Mouse (Mus musculus) cerebellum, adult 9-10 months (tissue): ENCODE results near the gene Ireb2.
"Not testable (repeated sequence)": the region's sequence is repeated elsewhere in the genome, so short reads cannot be mapped to it uniquely, and the experiment has no call there.

Experiments used
- DNase-seq: peaks from one replicate; pipeline ENCODE4 v3.0.0; 2022

Ireb2 gene

GRCm38 (mm10) chr9:54863363-54864281, at the start of gene Ireb2:
Gene Ireb2 (plus strand): TSS chr9:54863789.
- peak; percentile 98 for DNase-seq

GRCm38 (mm10) chr9:54816508-54817201, 46.9 kb upstream of the Ireb2 start:
- no peak for DNase-seq

DNA sequence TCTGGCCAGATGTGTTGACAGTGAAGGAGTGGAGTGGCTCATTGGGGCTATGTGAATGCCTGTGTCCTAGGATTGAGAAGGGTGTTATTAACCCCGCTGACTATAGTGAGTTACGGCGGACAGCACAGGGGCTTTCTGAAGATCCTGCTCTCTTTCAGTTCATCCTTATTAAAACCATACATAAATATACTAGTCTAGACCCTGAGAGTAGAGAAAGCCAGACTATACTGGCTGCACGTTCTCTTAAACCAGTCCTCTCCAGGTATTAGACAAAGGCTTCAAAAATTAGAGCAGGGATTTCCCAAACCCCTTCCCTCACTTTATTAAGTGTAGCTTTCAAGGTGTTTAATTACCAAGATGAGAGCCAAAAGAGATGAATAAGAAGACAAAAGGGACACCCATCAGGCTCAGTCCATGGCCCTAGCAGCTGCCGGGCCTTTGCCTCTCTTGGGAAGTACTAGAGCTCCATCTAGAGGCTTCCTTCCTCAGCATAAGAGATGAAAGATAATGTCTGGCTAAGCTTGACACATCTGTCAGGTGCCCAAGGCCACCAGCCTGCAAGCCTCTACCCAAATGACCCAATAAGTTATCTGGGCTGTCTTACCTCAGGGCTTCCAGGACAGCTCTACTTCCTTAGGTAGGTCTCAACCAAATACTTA, 42.0 kb upstream of the Ireb2 start:
- peak; percentile 31 for DNase-seq

DNA sequence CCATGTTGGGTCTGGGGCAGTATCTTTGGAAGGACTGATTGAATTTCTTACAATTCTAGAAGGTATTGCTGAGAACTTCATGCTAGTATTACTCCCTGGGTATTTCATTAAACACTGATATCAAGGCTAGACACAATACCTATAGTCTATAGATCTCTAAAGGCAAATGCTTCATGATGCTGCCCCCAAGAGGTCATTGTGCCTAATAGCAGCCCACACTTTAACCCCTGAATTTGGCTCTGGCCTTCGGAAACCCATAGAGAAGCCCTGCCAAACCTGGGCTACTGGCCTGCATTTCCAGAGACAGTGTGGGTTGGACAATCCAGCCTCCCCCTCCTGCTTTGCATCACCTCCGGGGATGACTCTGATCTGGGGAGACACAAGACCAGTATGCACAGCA, 33.8 kb upstream of the Ireb2 start:
- peak; percentile 1 for DNase-seq

GRCm38 (mm10) chr9:54830624-54831023, 33.0 kb upstream of the Ireb2 start:
- DNase-seq: peak; percentile 10

DNA sequence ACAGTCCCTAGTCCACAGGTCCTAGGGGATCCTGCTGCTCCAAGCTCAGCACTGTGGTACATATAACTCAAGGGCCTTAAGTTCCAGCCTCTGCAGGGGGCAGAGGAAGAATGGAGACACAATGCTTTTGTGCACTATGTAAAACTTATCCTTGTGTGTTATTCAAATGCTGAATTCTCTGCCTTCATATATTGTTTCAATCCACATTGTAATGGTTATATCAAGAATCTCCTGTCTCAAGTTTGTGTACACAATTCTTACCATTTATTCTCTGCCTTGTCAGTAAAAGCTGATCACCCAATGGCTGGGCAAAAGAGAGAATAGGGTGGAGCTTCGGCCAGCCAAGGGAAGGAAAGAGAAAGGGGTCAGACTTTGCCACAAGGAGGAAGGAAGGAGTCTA, 29.8 kb upstream of the Ireb2 start:
- no peak for DNase-seq

DNA sequence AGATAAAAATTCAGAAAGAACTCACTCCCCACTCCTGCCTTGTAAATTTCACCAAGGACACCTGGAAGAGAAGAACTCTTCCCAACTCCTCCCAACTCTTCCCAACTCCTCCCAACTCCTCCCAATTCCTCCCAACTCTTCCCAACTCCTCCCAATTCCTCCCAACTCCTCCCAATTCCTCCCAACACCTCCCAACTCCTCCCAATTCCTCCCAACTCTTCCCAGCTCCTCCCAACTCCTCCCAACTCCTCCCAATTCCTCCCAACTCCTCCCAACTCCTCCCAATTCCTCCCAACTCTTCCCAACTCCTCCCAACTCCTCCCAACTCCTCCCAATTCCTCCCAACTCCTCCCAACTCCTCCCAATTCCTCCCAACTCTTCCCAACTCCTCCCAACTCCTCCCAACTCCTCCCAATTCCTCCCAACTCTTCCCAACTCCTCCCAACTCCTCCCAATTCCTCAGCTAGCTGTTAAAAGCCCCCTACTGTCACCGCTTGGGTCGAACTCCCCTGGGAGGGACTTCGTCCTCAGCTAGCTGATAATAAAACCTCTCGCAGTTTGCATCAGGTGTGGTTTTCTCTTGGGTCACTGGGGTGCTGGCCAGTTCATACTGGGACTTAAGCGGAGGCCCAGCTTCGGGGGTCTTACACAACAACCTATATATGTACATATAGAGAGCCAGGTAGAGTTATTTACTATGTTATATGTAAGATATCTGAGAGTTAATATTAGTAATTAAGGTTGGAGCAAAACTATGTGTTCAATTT, 27.5 kb upstream of the Ireb2 start:
- DNase-seq: not testable (repeated sequence)

DNA sequence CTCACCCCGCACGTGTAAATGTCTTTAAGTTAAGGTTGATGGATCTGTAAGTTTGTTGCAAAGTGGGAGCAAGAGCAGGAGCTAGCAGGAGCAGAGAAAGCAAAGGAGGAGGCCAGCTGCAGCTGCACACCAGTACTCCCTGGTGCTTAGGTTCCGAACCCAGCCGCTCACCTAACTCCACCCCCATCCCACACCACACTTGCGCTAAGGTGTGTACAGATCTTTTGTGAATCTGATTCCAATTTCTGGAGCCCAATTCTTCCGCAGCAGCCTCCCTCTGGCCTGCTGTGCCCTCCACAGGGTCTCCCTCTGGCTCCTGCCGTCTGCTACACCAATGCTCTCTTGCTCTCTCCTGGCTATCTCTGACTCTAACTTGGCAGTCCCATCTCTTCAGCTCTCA, 25.8 kb upstream of the Ireb2 start:
- no peak for DNase-seq

GRCm38 (mm10) chr9:54840145-54840544, 23.4 kb upstream of the Ireb2 start:
- DNase-seq: no peak

DNA sequence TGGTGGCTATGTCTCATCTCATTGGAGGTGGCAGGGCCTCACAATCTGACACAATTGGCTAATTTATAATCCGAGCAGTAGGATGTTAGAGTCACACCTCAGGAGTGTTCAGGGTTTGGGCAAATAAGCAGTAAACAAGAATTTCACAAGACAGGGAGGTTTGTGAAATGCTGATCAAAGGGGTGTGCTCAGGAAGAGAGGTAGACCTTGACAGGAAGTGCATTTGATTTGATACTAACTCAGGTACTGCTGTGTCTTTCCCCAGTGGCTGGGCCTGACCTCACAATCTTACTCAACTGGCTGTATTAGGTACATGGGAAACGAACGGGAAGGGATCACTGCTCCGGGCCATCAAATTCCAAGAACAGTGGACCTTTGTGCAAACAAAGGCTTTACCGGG, 21.3 kb upstream of the Ireb2 start:
- no peak for DNase-seq

DNA sequence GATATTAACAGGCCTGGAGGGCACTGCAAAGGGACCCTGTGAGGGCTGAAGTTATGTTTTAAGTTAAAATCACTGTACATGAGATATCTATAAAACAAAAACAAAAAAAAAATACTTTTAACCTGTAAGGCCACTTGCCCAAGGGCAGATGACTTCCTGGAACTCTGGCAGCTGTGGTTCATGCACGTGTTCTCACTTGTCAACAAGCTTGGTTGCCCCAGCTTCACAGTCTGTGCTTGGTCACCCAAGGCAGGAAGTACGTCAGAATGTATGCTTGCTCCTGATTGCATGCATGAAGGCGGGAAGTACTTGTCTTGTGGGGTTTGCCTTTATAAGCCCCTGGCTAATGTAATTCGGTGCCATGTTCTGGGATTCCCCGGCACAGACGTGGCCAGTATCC, 19.7 kb upstream of the Ireb2 start:
- no peak for DNase-seq

DNA sequence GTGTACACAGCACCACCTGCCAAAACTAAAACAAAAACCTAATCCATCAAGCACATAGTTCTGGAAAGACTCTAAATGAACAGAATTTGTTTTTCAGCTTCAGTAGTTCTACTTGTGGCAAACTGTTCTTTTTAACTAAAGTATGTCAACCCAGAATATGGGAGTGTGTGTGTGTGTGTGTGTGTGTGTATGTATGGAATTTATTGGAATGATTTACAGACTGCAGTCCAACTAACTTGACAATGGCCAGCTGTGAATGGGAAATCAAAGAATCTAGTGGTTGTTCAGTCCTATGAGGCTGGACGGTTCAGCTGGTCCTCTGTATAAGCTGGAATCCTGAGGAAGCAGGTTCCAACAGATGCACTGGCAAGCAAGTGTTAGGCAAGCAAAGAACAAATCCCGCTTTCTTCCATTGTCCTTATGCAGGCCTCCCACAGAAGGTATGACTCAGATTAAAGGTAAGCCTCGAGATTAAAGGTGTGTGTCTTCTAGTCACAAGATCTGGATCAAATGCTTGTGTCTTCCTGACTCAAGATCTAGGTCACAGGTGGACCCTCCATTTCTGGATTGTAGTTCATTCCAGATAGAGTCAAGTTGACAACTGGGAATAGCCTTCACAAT, 18.9 kb upstream of the Ireb2 start:
- DNase-seq: no peak

- no peak for DNase-seq
These were observed 15.4 kb upstream of the Ireb2 start for GRCm38 (mm10) chr9:54848203-54848602.

DNA sequence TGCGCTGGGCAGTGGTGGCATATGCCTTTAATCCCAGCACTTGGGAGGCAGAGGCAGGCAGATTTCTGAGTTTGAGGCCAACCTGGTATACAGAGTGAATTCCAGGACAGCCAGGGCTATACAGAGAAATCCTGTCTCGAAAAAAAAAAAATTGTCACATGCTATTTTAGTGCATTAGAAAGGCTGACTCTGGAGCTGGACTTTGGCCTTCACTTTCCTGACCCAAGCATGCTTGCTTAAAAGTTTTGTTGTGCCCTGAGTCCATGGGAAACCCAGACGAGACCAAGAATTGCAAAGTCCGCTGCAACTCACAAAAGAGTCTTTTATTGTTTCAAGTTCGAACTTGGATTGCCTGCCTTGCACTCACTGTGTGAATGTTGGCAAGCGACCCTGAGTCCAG, 10.6 kb upstream of the Ireb2 start:
- DNase-seq: not testable (repeated sequence)

GRCm38 (mm10) chr9:54853619-54854018, 10.0 kb upstream of the Ireb2 start:
- DNase-seq: no peak

DNA sequence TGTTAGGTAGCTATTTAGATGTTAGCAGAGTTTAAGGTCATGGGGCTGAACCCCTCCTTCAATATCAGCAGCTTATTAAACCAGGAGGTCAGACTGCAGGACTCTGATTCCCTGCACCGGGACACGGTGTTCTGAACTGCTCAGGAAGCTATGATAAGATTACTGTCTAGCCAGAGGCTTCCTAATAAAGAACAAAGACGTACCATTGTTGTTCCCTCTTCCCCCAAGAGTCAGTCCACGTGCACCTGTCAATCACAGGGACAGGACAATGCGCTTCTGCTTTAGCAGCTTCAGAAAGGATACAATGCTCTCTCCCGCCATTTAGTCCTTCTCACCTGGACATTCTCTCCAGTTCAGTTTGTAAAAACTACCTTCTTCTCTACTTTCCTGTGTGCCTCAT, 8.0 kb upstream of the Ireb2 start:
- DNase-seq: no peak

DNA sequence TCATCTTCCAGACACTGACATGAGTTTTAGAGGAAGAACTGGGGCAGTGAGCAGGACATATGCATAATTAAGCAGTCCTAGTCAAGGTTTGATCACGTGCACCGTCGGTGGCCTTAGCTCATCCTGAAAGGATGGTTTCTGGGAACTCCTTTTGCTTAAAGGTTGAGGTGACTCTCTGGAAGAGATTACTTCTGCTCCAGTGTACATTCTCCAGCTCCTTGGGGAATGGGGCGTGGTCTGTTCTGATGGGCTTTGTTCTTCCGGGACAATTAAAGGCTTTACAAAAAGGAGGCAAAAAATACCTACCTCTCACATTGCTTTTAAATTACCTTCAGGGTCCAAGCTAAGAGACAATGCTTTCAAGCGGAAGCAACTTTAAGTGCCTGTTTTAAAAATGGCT, 7.5 kb upstream of the Ireb2 start:
- DNase-seq: no peak

- no peak for DNase-seq
These were observed 6.1 kb upstream of the Ireb2 start for GRCm38 (mm10) chr9:54857474-54857873.

GRCm38 (mm10) chr9:54860526-54860925, 3.1 kb upstream of the Ireb2 start:
- no peak for DNase-seq

- DNase-seq: no peak
These were observed 15.2 kb downstream of the Ireb2 start for GRCm38 (mm10) chr9:54878759-54879158.

DNA sequence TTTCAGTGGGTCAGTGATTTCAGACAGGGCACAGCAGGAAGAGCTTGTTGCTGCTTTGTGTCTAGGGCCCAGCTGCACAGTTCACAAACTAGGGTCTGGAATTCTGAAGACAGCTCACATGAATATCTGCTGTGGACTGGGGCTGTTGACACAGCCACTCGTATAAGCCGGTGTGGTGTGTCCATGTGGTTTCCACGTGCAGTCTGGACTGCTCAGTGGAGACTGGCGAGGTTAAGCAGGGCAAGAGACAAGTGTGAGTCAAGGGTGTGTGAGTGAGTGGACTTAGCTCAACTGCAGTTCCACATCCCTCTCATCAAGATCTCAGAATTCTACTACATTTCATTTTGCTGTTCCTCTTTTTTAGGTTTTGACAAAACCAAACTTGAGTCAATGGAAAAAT, 28.5 kb downstream of the Ireb2 start:
- no peak for DNase-seq

GRCm38 (mm10) chr9:54897097-54897496, 33.5 kb downstream of the Ireb2 start:
- no peak for DNase-seq
